Mouse (Mus musculus): ENCODE data around the gene Wdr20.

DNA sequence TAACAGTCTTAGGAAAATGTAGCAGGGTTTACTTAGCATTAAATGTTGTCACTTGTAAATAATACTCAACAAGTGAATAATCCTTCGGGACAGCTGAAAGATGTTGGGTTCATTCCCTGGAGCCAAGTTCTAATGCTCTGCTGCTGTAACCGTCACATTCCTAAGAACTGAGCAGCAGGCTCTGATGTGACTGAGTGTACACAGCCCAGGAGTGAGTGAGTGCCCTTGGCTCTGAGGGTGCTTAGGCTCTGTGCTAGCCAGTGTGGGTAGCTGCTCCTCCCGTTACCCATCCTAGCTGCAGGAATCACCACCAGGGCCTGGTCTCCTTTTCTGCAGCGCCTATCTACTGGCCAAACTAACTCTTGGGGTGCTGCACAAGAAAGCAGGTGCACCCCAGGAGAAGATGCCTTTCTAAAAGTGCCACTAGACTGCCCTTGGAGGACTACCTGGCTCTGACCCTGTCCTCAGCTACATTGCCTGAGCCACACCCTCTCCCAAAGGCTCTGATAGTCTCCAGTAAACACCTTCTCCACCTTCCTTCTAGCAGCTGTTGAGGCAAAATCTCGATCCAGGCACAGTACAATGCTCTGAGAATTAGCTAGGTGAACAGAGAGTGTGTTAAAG is 65.0 kb downstream of the Wdr20 start:
- TF ChIP-seq CTCF (IDR thresholded peaks at IDR 0.05; ENCODE audit: borderline replicate concordance, insufficient read depth, low read length) (no peak), POLR2A (IDR thresholded peaks at IDR 0.05; ENCODE audit: low read depth, low read length) (no peak)

All from embryonic fibroblast, embryonic 13.5 days (primary cell).